Mouse (Mus musculus): ENCODE measurements at regions not wholly inside any gene's neighbourhood (a gene's known extent, or its start where the extent isn't known, plus 50 kb on each side); places are given as distances from the start of the nearest gene placed in this dataset.

- TF ChIP-seq POLR2A (IDR thresholded peaks at IDR 0.05; ENCODE audit: extremely low read depth, insufficient read depth, low read length) (no peak), CTCF (IDR thresholded peaks at IDR 0.05; ENCODE audit: extremely low read depth, insufficient read depth, low read length) (no peak)
Observed at GRCm38 (mm10) chr17:49291636-49292035, 136.5 kb upstream of the Mocs1 start.

DNA sequence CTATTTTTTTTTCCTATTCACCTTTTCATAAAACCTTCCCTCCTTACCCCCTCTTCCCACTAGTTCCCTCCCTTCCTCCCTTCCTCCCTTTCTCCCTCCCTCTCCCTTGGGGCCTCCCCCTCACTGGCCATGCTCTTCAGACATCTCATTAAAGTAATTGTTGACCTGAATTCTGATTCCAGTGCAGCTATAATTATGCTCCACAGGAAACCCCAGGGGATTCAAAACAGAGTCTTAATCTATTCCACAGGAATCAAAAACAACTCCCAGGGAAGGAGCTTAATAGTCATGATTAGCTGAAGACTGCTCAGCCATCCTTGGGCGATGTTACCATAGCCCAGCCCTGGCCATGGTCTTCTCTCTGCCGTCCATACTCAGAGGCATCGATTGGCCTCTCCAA, 123.7 kb upstream of the Mocs1 start:
- Histone ChIP-seq H3K27ac (ENCODE audit: insufficient read depth, low read length) (no peak overlapping the region), H3K4me3 (ENCODE audit: insufficient read depth, low read length) (no peak overlapping the region), H3K4me1 (ENCODE audit: control insufficient read depth, insufficient read depth, low read length) (no peaks in the 10 kb centered on the region)
- TF ChIP-seq POLR2A (IDR thresholded peaks at IDR 0.05; ENCODE audit: extremely low read depth, insufficient read depth, low read length), result no peak
- TF ChIP-seq CTCF (IDR thresholded peaks at IDR 0.05; ENCODE audit: extremely low read depth, insufficient read depth, low read length), result no peak

More at GRCm38 (mm10) chr17:49291636-49292035, 136.5 kb upstream of the Mocs1 start:
- H3K27ac ChIP-seq (ENCODE audit: insufficient read depth, low read length), result no peak overlapping the region
- no peaks in the 10 kb centered on the region for H3K4me1 ChIP-seq (ENCODE audit: control insufficient read depth, insufficient read depth, low read length)
- H3K4me3 ChIP-seq (ENCODE audit: insufficient read depth, low read length), result no peak overlapping the region

- no peak overlapping the region for H3K4me3 ChIP-seq (ENCODE audit: insufficient read depth, low read length)
- H3K27ac ChIP-seq (ENCODE audit: insufficient read depth, low read length), result no peak overlapping the region
- TF ChIP-seq CTCF (IDR thresholded peaks at IDR 0.05; ENCODE audit: extremely low read depth, insufficient read depth, low read length) (no peak), POLR2A (IDR thresholded peaks at IDR 0.05; ENCODE audit: extremely low read depth, insufficient read depth, low read length) (no peak)
- no peaks in the 10 kb centered on the region for H3K4me1 ChIP-seq (ENCODE audit: control insufficient read depth, insufficient read depth, low read length)
Observed at GRCm38 (mm10) chr17:49305116-49305515, 123.0 kb upstream of the Mocs1 start.

- TF ChIP-seq POLR2A (IDR thresholded peaks at IDR 0.05; ENCODE audit: extremely low read depth, insufficient read depth, low read length) (no peak), CTCF (IDR thresholded peaks at IDR 0.05; ENCODE audit: extremely low read depth, insufficient read depth, low read length) (no peak)
- no peak overlapping the region for H3K27ac ChIP-seq (ENCODE audit: insufficient read depth, low read length)
- H3K4me1 ChIP-seq (ENCODE audit: control insufficient read depth, insufficient read depth, low read length), result no peaks in the 10 kb centered on the region
- H3K4me3 ChIP-seq (ENCODE audit: insufficient read depth, low read length), result no peak overlapping the region
Observed at GRCm38 (mm10) chr17:49309079-49309478, 119.1 kb upstream of the Mocs1 start.

DNA sequence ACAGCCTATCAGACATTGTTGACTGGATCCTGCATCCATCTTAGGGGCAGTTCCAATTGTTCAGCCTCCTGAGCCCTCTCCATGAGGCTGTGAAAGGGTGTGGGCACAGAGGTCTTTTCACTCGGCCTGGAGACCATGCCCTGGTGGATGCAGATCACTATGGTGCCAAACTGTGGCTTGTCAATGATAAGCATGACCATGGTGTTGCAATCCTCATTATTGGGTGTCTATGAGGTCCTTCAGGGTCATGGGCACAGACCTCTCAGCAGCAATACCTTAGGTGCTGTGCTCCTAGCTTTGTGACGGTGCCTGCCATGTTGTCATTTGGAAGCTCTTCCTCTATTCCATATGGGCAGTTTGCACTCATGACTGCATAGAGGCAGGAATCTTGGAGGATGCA, 114.0 kb upstream of the Mocs1 start:
- H3K4me3 ChIP-seq (ENCODE audit: insufficient read depth, low read length), result no peak overlapping the region
- H3K4me1 ChIP-seq (ENCODE audit: control insufficient read depth, insufficient read depth, low read length), result no peaks in the 10 kb centered on the region
- H3K27ac ChIP-seq (ENCODE audit: insufficient read depth, low read length), result no peak overlapping the region
- TF ChIP-seq CTCF (IDR thresholded peaks at IDR 0.05; ENCODE audit: extremely low read depth, insufficient read depth, low read length) (no peak), POLR2A (IDR thresholded peaks at IDR 0.05; ENCODE audit: extremely low read depth, insufficient read depth, low read length) (no peak)

GRCm38 (mm10) chr17:49327524-49327923, 100.6 kb upstream of the Mocs1 start:
- H3K27ac ChIP-seq (ENCODE audit: insufficient read depth, low read length), result no peak overlapping the region
- H3K4me1 ChIP-seq (ENCODE audit: control insufficient read depth, insufficient read depth, low read length), result no peaks in the 10 kb centered on the region
- no peak overlapping the region for H3K4me3 ChIP-seq (ENCODE audit: insufficient read depth, low read length)
- TF ChIP-seq CTCF (IDR thresholded peaks at IDR 0.05; ENCODE audit: extremely low read depth, insufficient read depth, low read length), result no peak
- no peak for TF ChIP-seq POLR2A (IDR thresholded peaks at IDR 0.05; ENCODE audit: extremely low read depth, insufficient read depth, low read length)

DNA sequence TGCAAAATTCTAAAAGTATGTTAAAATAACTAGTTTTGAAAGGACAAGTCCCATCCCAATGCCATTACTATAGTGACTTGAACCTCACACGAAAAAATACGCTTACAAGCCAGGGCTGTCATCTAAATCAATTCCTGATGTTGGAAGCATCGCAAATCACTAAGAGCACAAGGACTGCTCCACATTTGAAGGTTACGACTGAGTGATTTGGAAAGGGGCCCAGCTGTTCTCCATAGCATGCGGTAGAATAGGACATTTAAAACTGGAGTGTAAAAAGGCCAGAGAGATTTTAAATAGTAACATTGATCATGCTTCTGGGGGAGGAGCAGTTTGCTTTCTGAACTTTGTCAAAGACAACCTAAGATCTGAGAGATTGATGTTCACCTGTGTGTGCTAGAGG, 92.8 kb upstream of the Mocs1 start:
- TF ChIP-seq POLR2A (IDR thresholded peaks at IDR 0.05; ENCODE audit: extremely low read depth, insufficient read depth, low read length), result no peak
- no peak for TF ChIP-seq CTCF (IDR thresholded peaks at IDR 0.05; ENCODE audit: extremely low read depth, insufficient read depth, low read length)
- Histone ChIP-seq H3K4me1 (ENCODE audit: control insufficient read depth, insufficient read depth, low read length) (no peaks in the 10 kb centered on the region), H3K27ac (ENCODE audit: insufficient read depth, low read length) (no peak overlapping the region), H3K4me3 (ENCODE audit: insufficient read depth, low read length) (no peak overlapping the region)

DNA sequence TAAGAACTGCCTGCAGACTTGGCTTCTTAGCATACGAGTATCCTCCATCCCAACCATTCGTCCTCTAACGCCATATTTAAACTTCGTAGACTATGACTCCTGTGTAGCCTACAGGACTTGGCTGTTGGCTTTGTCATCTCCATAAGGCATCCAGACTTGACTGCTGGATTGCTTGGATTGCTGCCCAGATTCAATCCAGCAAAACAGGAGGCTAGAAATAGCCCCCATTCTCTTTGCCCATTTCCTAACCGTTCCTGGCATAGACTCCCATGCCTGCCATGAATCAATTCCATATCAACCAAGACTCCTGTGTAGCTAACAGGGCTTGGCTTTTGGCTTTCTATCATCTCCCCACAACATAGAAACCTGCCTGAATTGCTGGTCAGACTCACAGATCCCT, 90.3 kb upstream of the Mocs1 start:
- TF ChIP-seq POLR2A (IDR thresholded peaks at IDR 0.05; ENCODE audit: extremely low read depth, insufficient read depth, low read length) (no peak), CTCF (IDR thresholded peaks at IDR 0.05; ENCODE audit: extremely low read depth, insufficient read depth, low read length) (no peak)
- Histone ChIP-seq H3K27ac (ENCODE audit: insufficient read depth, low read length) (no peak overlapping the region), H3K4me1 (ENCODE audit: control insufficient read depth, insufficient read depth, low read length) (no peaks in the 10 kb centered on the region), H3K4me3 (ENCODE audit: insufficient read depth, low read length) (no peak overlapping the region)

GRCm38 (mm10) chr17:49342636-49343035, 85.5 kb upstream of the Mocs1 start:
- TF ChIP-seq CTCF (IDR thresholded peaks at IDR 0.05; ENCODE audit: extremely low read depth, insufficient read depth, low read length) (no peak), POLR2A (IDR thresholded peaks at IDR 0.05; ENCODE audit: extremely low read depth, insufficient read depth, low read length) (no peak)
- Histone ChIP-seq H3K4me3 (ENCODE audit: insufficient read depth, low read length) (no peak overlapping the region), H3K4me1 (ENCODE audit: control insufficient read depth, insufficient read depth, low read length) (peaks cover 6% of the 10 kb centered on the region), H3K27ac (ENCODE audit: insufficient read depth, low read length) (no peak overlapping the region)

DNA sequence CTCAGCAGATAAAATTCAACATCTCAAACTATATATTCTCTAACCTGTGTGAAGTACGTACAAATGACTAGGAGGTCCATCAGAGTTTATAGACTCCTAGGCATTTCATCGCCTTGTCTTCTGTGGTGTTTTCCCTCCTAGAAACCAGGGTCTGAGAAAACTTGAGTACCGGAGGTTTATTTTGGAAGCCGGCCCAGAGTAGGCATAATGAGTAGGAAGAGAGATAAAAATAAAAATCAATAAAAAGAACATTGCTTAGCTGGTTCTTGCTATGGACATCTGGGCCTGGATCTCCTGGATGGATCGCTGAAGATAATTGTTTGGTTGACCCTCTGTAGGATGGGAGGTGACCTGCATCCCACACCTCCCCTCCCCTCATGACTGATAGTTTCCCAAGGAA, 81.5 kb upstream of the Mocs1 start:
- Histone ChIP-seq H3K27ac (ENCODE audit: insufficient read depth, low read length) (0 out of 2 replicates have a peak overlapping the region, but pooled peaks have one; percentile 54), H3K4me3 (ENCODE audit: insufficient read depth, low read length) (no peak overlapping the region), H3K4me1 (ENCODE audit: control insufficient read depth, insufficient read depth, low read length) (peaks cover 6% of the 10 kb centered on the region)
- TF ChIP-seq POLR2A (IDR thresholded peaks at IDR 0.05; ENCODE audit: extremely low read depth, insufficient read depth, low read length), result no peak
- no peak for TF ChIP-seq CTCF (IDR thresholded peaks at IDR 0.05; ENCODE audit: extremely low read depth, insufficient read depth, low read length)
